Mouse (Mus musculus) embryo, embryonic 9.5 days (tissue): Measurements from ENCODE around the gene Dhx30.
"Not testable (repeated sequence)": the region's sequence is repeated elsewhere in the genome, so short reads cannot be mapped to it uniquely, and the experiment has no call there.

ENCODE experiments used
- DNase-seq: peaks from one replicate; pipeline ENCODE4 v3.0.0-alpha.2; 2017; ENCODE audit errors: extremely low spot score

Gene Dhx30

DNA sequence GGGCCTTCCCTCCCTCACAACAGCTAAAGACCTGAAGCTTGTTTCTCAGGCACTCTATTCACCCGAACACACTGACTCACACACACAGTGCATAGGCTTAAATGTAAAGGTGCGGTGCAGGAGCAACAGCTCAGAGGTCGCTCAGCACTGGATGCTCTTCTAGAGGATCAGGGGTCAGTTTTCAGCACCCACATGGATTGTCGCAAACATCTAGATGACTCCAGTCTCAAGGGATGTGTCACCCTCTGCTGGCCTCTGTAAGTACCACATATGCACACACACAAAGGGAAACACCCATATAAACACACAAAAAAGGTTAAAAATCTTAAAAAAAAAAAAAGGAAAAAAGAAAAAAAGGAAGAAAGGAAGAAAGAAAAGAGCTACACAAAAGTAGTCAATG is 22.9 kb downstream of the Dhx30 start:
- DNase-seq, result no peak

DNA sequence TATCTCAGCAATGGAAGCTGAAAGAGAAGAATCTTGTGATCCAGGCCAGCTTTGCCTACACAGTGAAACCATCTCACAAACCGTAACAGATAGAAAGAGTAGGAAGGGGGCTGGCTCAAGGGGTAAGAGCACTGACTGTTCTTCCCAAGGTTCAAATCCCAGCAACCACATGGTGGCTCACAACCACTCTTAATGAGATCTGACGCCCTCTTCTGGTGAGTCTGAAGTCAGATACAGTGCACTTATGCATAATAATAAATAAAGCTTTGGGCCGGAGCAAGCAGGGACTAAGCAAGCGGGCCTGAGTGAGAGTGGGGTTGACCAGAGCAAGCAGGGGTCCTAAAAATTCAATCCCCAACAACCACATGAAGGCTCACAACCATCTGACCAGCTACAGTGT is 24.3 kb downstream of the Dhx30 start:
- DNase-seq, result no peak

DNA sequence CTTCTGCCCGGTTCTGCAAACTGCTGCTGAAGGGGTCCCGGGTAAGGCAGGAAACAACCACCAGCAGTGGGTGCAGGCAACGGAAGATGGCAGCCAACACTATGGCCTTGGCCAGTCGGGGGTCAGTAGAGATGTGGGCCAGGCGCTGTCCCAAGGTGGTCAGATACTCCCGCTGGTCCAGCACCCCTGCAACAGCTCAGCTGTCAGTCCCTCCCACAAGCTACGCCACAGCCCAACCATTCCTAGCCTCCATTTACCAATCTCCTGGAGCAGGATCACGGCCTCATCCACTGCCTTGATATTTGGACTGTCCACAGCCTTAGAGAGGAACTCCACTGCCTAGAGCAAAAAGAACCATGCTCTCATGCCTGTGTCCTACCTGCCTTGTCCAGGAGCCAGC is 31.9 kb downstream of the Dhx30 start:
- no peak for DNase-seq

DNA sequence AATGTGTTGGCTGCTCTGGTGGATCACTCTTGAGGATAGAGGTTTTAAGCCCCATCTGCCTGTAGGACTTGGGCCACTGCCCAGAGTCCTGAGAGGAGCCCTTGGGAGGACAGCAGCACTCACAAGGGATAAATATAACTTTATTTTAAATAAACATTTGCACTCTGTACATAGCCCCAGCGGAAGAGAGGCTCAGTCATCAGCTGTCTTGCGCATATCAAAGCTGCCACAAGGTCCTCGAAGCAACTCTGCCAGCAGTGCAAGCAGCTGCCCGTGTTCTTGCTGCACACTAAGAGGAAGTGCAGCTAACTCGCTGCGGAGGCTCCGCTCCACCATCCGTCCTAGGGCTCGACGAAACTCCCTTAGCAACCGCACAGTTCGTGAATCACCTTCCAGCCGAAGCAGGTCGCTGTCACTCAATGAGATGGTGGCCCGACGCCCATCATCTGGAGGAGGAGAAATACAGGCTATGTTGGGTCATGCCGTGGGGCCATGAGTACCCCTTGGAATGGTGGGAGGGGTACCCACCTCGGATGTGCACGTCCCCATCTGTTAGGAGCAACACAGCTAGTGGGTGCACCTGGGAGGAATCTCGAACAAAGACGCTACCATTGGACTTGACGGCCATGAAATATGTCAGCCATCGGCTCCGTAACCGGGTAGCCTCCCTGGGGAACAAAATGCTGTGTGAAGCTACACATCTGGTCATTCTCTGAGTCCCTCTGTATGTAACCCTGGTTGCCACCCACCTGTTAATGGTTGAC is 33.2 kb downstream of the Dhx30 start:
- DNase-seq, result no peak

DNA sequence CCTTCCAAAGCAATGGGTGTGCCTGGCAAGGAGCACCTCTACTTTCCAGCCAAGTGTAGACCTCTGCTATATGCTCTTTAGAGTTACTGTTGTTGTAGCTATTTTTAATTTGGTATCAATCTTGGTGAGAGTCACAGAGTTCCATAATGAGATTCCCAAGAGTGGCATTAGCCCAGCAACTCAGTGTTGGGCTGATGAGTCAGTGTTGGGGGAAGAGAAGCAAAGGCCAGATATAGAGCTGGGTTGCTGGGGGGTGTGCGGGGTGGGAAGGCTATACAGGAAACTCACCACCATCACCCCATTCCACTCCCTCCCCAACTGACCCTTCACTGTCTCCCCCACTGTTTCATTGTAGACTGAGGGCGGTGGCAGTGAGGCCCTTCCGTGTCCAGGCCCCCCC is 36.6 kb downstream of the Dhx30 start:
- no peak for DNase-seq

DNA sequence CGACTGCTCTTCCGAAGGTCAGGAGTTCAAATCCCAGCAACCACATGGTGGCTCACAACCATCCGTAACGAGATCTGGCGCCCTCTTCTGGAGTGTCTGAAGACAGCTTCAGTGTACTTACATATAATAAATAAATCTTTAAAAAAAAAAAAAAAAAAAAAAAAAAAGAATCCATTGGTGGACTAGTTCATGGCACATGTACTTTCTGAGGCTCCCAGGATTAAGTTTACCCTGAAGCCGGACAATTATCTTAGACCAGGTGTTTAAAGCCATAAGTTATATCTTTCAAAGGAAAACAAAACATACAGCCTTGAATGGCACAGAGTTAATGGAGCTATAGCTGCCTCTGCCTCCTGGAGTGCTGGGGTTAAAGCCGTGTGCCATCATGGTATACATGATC is 41.2 kb downstream of the Dhx30 start:
- not testable (repeated sequence) for DNase-seq

DNA sequence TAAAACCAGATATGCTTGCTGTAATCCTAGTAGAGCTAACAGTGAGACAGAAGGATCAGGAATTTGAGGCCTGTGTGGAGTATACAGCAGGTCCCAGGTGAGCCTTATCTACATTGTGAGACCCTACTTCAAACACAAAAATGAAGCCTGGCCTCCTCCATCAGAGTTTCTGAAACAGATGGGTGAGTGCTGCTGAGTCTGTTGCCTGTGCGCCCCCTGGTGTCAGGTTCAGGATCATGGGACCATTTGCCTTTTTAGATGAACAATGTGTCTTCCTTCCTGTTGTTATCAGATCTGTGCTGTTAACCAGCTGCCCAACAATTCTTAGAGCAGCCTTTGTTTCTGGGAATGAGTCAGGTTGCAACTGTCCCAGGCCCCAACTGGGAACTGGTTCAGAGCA is 45.8 kb downstream of the Dhx30 start:
- peak; percentile 71 for DNase-seq

DNA sequence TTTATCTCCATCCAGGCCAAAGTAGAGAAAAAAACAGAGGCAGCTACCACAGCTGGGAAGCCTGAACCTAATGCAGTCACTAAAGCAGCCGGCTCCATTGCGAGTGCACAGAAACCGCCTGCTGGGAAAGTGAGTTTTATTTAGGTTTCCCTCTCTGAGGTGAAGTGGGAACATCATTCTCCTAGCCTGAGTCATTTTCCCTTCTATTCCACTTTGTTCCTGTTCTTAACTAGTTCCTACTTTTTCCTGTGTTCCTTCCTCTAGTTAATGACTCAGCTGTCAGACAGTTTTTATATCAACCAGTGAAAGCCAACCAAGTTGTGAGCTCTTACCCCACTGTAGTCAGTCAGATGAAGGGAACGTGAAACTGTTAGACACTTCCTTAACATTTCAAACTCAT is 46.6 kb downstream of the Dhx30 start:
- DNase-seq, result no peak

DNA sequence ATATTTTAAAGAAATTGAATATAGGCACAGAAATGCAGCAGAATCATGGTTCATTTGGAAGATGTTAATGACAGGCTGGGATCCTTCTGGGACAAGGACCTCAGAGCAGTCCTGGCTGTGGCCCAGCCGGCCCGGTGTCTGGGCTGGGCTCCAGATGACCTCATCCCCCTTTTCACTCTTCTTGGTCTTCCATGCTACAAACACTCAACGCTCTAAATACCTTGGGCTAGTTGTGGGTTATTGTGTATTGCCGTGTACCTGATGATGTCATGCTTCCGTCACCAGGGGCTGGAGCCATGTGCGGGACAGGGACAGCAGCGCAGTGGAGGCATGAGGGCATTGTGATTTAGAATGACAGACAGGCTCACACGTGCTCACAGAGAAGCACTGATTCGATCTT is 47.3 kb downstream of the Dhx30 start:
- DNase-seq, result no peak

DNA sequence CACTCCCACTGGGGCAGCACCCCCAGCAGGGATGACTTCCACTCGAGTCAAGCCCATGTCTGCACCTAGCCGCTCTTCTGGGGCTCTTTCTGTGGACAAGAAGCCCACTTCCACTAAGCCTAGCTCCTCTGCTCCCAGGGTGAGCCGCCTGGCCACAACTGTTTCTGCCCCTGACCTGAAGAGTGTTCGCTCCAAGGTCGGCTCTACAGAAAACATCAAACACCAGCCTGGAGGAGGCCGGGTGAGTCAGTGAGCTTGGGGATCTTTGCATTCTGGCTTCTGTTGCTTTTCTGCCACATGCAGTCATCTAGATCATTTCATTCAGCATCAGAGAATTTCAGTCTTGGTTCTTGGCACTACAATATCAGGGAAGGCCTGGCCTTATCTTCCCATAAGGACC is 48.9 kb downstream of the Dhx30 start:
- no peak for DNase-seq

DNA sequence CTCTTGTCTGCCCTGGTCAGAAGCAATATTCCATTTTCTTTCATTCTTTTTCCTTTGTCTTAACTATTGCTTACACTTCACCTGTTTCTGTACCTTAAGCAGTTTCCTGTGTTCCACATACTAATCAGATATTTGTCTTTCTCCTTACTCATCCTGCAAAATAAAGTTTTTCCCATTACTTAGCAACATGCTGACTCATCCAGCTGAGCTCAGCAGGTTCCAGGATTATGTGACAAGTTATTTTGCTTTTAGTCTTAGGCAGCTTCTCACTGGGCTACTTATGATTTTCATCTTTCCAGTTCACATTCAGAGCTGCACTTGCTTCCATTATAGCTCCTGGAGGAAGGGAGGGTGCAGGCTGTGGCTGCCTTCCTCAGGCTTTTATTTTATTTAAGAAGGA is 53.0 kb downstream of the Dhx30 start:
- DNase-seq, result no peak

DNA sequence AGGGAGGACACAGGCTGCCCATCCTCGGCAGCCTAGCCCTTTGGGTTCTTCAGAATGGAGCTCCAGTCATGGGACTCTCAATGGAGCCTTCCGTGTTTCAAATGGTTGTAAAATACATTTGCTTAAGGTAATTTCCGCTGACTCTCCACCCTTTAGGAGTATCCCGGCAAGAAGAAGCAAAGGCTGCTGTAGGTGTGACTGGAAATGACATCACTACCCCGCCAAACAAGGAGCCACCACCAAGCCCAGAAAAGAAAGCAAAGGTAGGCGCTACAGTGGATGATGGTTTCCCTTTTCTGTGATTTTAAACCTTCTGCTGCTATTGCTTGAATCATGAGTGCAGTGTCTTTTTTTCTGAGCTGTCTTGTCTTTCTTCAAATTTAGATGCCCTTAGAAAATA is 54.8 kb downstream of the Dhx30 start:
- no peak for DNase-seq

DNA sequence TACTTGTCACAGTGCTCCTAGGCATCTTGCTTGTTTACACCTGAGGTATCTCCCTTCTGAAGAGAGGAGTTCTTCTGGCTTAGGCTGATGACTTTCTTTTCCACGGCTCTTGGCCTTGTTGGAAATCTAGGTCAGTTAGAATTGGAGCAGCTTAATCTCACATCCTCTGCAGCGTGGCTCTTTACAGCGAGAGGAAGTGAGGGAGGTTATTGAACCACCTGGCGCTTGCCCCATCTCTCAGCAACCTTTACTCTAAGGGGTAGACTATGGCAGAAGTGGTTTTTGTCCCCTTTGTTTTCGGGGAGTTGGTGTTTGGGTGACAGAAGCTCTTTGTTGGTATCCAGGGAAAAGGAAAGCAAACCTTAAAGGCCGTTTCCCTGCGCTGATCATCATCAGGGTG is 55.2 kb downstream of the Dhx30 start:
- no peak for DNase-seq

DNA sequence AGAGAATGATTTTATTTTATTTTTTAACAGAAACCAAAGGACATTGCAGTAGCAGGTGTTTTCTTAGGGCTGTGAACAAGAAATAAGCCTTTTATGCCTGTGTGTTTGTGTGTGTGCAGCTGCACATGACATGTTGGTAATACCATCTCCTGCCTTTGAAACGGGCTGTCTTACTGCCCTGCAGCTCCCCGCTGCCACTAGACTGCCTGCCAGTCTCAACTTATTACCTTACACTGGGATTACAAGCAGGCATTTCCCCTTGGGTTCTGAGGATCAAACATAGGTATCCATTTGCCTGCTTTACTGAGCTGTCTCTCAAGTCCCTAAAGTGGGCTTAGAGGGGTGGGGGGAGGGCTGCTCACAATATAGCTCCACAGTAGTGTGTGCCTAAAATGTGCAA is 56.9 kb downstream of the Dhx30 start:
- no peak for DNase-seq

DNA sequence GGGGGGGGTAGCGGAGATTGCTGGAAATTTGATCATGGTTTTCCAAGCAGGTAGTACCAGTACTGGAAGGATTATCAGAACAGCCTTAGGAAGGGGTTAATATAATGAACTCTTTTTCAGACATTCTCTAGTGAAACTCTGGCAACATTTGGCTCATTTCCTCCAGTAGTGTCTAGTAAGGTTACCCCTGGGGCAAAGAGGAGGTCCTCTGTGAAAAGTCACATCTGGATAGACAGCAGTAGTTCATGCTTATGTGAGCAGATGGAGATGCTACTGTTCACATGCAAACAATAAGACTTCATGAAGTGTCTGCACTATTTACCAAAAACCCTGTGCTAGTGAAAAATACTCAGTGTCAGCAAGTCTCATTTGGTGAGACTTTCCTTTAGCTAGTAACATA is 60.4 kb downstream of the Dhx30 start:
- DNase-seq, result no peak

DNA sequence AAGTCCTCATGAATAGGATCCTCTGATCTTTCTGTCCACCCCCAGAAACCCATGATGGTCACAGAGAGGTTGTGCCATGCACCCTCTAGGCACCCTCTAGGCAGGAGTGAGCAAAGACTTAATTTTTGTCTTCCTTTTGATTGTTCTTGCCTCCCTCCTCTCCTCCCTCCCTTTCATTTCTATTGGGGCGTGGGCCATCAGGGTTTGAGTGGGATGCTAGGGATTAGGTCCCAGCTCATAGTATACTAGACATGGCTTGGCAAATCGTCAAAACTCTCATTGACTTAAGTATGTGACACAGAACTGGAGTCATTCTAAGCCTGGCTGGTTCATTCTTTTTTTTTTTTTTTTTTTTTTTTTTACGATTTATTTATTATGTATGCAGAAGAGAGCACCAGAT is 62.8 kb downstream of the Dhx30 start:
- no peak for DNase-seq

DNA sequence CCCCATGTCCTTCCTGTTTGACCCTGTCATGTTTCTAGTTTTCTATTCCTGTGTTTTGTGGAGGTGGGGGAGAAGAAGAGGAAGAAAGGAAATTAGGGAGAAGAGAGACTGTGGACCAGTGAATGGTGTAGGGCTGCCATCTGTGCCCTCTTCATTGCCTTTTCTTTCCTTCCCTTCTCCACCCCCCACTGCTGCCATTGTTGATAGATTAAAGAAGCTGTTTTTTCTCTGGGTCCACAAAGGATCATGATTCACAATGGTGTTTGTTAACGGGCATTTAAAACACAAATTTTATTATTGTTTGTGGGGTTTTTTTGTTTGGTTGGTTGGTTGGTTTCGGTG is 63.6 kb downstream of the Dhx30 start:
- DNase-seq, result peak; percentile 28

DNA sequence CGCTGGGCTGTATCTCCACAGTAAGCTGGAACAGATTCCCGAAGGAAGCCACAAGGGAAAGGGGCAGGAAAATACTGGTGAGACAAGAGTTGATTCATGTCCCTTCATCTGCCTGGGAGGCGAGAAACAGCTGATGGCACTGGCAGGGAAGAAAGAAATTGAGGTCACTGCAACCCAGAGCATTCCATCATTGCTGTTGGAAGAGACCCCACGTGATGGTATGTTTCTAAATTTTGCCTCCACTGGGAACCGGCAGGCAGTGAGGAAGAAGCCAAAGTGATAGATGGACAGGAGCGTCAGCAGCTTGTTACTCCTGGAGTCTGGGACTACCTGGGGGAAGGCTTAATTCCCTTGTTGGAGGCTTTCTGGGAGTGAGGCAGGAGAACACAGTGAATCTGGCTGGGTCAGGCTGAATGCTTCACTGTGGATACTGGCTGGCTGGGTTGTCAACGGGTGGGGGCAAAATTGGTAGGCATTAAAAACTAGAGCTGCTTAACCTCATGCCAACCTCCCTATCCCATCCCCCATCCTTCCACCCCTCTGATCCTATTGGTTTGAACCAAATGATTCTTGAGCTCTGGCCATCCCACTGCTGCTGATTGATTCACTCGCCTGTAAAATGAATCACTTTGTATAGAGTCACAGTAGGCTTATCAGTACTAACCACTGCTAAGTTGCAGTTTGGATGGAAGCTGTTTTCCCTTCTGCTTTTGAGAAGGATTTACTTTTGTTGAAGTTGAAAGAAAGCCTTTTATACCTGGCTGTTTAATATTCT is 64.1 kb downstream of the Dhx30 start:
- peak; percentile 58 for DNase-seq

DNA sequence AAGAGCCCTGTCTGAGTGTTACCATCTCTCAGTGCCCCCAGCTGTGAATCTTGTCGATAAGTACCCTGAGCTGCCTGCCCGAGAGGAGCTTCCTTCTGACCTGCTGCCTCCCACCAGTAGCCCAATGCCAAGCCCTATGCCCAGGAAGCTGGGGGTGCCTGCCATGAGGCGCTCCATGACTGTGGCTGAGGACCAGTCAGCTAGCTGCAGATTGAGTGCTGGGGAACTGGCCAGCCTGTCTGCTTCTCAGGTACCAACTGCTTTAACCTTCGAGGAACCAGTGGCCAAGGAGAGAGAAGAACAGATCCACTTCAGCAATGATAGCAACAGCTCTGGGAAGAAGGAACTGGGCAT is 64.7 kb downstream of the Dhx30 start:
- no peak for DNase-seq

DNA sequence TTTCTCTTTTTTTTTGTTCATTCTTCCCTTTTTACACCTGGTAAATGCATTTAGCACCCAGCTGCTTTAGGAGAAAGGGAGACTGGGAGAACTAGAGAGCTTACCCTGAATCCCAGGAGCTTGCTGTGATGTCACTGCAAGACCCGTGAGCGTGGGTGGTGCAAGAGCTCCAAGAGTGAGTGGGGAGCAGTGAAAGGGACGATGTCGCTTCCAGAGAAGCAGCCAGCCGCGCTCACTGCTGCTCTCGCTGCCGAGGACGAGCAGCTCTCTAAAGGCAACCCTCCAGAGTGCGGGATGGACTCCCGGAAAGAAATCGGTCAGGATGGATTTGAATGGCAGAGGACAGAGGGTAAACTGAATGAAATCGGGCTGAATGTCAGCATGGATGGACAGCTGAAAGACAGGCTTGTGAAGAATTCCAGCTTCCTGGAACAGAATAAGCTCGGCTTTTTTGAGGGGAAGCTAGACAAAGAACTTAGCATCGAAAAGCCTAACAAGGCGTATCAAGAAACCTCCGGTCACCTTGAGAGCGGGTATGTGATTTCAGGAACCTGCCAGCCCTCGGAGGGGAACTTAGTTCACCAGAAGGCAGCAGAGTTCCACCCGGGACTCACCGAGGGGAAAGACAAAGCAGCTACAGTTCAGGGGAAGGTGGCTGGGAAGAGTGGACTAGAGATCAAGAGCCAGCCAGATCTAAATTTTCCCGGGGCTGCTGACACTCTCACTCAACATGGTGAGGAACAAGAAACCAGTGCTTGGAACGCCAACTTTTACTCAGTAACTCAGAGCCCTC is 65.6 kb downstream of the Dhx30 start:
- DNase-seq, result peak; percentile 24

DNA sequence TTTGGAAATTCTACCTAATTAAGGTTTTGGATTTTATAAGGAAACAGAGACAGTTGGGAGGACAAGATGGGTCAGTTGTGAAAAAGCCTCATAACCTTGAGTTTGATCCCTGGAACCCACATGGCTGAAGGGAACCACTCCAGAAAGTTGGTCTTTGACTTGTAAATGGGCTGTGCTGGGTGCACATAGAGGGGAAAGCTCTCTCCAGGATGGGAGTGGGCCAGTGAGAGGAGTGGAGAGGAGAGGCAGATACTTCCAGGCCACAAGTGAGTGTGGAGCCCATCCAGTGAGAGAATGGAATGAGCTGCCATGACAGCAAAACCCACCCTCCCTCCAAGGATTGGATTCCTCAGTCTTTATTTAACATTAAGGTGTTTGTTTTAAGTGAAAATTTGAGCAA is 66.4 kb downstream of the Dhx30 start:
- no peak for DNase-seq

DNA sequence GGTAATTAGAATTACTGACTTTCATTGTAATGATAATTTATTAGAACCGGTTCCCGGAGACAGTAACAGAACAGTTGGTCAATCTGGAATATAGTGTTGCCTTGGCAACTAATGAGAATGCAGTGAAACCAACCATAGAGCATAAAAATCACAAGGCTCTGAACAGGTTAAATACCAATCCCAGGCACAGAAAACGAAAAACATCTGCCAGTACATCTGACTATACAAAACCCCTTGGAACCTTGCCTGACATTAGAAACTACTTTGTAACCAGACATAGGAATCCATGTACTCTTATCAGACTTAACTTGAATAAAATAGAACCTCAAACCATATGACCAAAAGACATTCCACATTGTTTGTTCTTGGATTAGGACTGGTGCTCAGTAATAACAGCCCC is 69.8 kb downstream of the Dhx30 start:
- no peak for DNase-seq

DNA sequence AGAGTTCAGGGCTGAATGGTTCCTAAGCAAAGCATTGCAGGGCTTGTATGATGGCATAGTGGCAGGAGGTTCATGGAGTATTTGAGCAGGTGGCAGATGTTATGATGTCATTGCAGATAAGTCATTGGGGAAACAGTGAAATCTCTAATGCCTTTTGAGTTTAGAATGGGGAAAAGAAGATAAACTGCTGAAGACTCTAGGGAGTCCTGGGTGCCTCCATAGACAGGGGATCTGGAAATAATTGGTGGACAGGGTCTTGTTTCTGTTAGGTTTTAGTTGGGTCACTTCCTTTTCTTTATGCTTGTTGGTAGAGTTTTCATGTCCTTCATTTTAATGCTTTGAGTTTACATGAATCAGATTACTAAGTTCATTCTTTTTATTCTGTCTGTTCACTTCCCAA is 70.4 kb downstream of the Dhx30 start:
- DNase-seq, result no peak
